Mouse (Mus musculus) stomach, postnatal 0 days (tissue): Measurements from ENCODE around the gene Gemin2. TPM values are rescaled to one million over a fixed set of nuclear protein-coding genes. Genes with fewer than 3 reads are reported as not detected.

Experiments
- ATAC-seq: fragments of 200-750 bp; cut with Nextera tagmentation; 2 replicates; pipeline ENCODE4 v1.8.0; 2017; ENCODE audit not compliant: low FRiP score, low TSS enrichment
- DNase-seq: peaks from one replicate; pipeline ENCODE4 v3.0.0-alpha.2; 2016; ENCODE audit warnings: low spot score
- H3K27ac ChIP-seq: fragments of 300-500 bp; sonication (generic); replicated peaks from 2 replicates; pipeline ENCODE4 v1.5.1; 2014; ENCODE audit warnings: mild to moderate bottlenecking, control low read depth
- H3K27me3 ChIP-seq: fragments of 300-500 bp; sonication (generic); 2 replicates; pipeline ENCODE4 v1.6.1; 2014; ENCODE audit warnings: low read length; ENCODE audit not compliant: control insufficient read depth, insufficient read depth
- H3K36me3 ChIP-seq: fragments of 300-500 bp; sonication (generic); 2 replicates; pipeline ENCODE4 v1.6.1; 2014; ENCODE audit warnings: low read length, mixed read lengths; ENCODE audit not compliant: control insufficient read depth, insufficient read depth
- H3K4me1 ChIP-seq: fragments of 300-500 bp; sonication (generic); replicated peaks from 2 replicates; pipeline ENCODE4 v1.6.1; 2014; ENCODE audit warnings: antibody characterized with exemption; ENCODE audit not compliant: control insufficient read depth, insufficient read depth
- H3K4me2 ChIP-seq: fragments of 300-500 bp; sonication (generic); replicated peaks from 2 replicates; pipeline ENCODE4 v1.6.1; 2014; ENCODE audit warnings: low read depth, mild to moderate bottlenecking, control low read depth, moderate library complexity
- H3K4me3 ChIP-seq: fragments of 300-500 bp; sonication (generic); 2 replicates; pipeline ENCODE4 v1.5.1; 2014; ENCODE audit warnings: low read depth, low read length, control low read depth
- H3K9ac ChIP-seq: fragments of 300-500 bp; sonication (generic); 2 replicates; pipeline ENCODE4 v1.6.1; 2014; ENCODE audit warnings: mild to moderate bottlenecking, low read length, control low read depth, mixed read lengths
- H3K9me3 ChIP-seq: fragments of 300-500 bp; sonication (generic); 2 replicates; pipeline ENCODE4 v1.6.1; 2016; ENCODE audit warnings: low read length; ENCODE audit not compliant: control insufficient read depth
- CTCF ChIP-seq: IDR thresholded peaks from 2 replicates; pipeline ENCODE4 v1.5.1; 2016; ENCODE audit warnings: antibody characterized with exemption, low read depth, mild to moderate bottlenecking, moderate library complexity
- EP300 ChIP-seq: optimal IDR thresholded peaks from 2 replicates; pipeline ENCODE3; 2016; ENCODE audit warnings: antibody characterized with exemption
- WGBS: fragments of 180-500 bp; shearing (Covaris S2); extraction: QIAGEN DNeasy Blood & Tissue Kit; methylation state at CpG from one replicate; pipeline ENCODE4 v1.1.7; 2014; 5-methylcytosine and 5-hydroxymethylcytosine counted together
- polyA plus RNA-seq: library from polyadenylated mRNA; unstranded; fragments of >200 nt; fragmentation: Nextera tagmentation; extraction: Ambion mirVana; gene quantifications from 2 replicates; pipeline ENCODE4 v1.2.1, GENCODE M21; 2015

Gene Gemin2
- polyA plus RNA-seq, 1 experiment from 2014 or later = 14.8 TPM

GRCm38 (mm10) chr12:59060993-59061595 is 47.9 kb downstream of the Gemin2 start, which contains the start of gene Trappc6b:
TSS of gene Trappc6b (minus strand) at chr12:59061472.
- TF ChIP-seq EP300 (no peak), CTCF (peak; percentile 43)
- WGBS = under 1% methylated on average over 44 of the region's 49 CpGs
- Histone ChIP-seq H3K4me2 (peak within 1 kb of the TSS; percentile 67), H3K4me3 (peak within 1 kb of the TSS; percentile 74), H3K9me3 (no peaks in the 10 kb centered on the region), H3K27ac (peak within 1 kb of the TSS; percentile 97), H3K36me3 (no peaks in the 10 kb centered on the region; the same call in 1 of the 2 replicates), H3K4me1 (0 out of 2 replicates have a peak, but pooled peaks cover 2% of the 10 kb centered on the region), H3K27me3 (no peaks in the 10 kb centered on the region), H3K9ac (peak within 1 kb of the TSS; percentile 91)
- peak; percentile 97 for ATAC-seq
- DNase-seq = peak; percentile 84

GRCm38 (mm10) chr12:59064837-59065236 is 51.6 kb downstream of the Gemin2 start:
- TF ChIP-seq EP300 = no peak
- TF ChIP-seq CTCF = no peak
- Histone ChIP-seq H3K36me3 (no peaks in the 10 kb centered on the region), H3K4me2 (no peak overlapping the region), H3K4me1 (0 out of 2 replicates have a peak, but pooled peaks cover 2% of the 10 kb centered on the region), H3K4me3 (no peak overlapping the region), H3K9me3 (no peaks in the 10 kb centered on the region), H3K27me3 (no peaks in the 10 kb centered on the region), H3K27ac (no peak overlapping the region), H3K9ac (no peak overlapping the region)
- DNase-seq (no peak), ATAC-seq (no peak)
- WGBS = 77% methylated on average over 8 of the region's 8 CpGs

GRCm38 (mm10) chr12:59065776-59066175 is 52.6 kb downstream of the Gemin2 start:
- Histone ChIP-seq H3K4me3 (peak overlapping the region; percentile 98; the same call in 1 of the 2 replicates), H3K4me2 (peak overlapping the region; percentile 63), H3K4me1 (no peaks in the 10 kb centered on the region), H3K36me3 (no peaks in the 10 kb centered on the region), H3K9ac (no peak overlapping the region; the same call in 1 of the 2 replicates), H3K9me3 (no peaks in the 10 kb centered on the region), H3K27ac (peak overlapping the region; percentile 93), H3K27me3 (no peaks in the 10 kb centered on the region)
- WGBS = 52% methylated on average over 3 of the region's 3 CpGs
- ATAC-seq = no peak
- no peak for DNase-seq
- TF ChIP-seq CTCF (no peak), EP300 (no peak)

GRCm38 (mm10) chr12:59066448-59067077 is 53.4 kb downstream of the Gemin2 start, which contains the start of gene Pnn:
TSS of gene Pnn (plus strand) at chr12:59066884.
- WGBS = under 1% methylated on average over 43 of the region's 43 CpGs
- H3K4me1 ChIP-seq = no peaks in the 10 kb centered on the region
- H3K4me2 ChIP-seq = peak within 1 kb of the TSS; percentile 79
- no peaks in the 10 kb centered on the region for H3K36me3 ChIP-seq
- peak within 1 kb of the TSS; percentile 98 for H3K4me3 ChIP-seq
- H3K9ac ChIP-seq = peak within 1 kb of the TSS; percentile 99
- H3K27ac ChIP-seq = peak within 1 kb of the TSS; percentile 93
- TF ChIP-seq EP300 (no peak), CTCF (peak; percentile 42)
- ATAC-seq = peak; percentile 100
- H3K9me3 ChIP-seq = no peaks in the 10 kb centered on the region
- DNase-seq = peak; percentile 98
- H3K27me3 ChIP-seq = no peaks in the 10 kb centered on the region

GRCm38 (mm10) chr12:59067095-59067494 is 53.9 kb downstream of the Gemin2 start:
- no peak for TF ChIP-seq EP300
- no peak for TF ChIP-seq CTCF
- peak; percentile 68 for ATAC-seq
- no peaks in the 10 kb centered on the region for H3K4me1 ChIP-seq
- peak overlapping the region; percentile 99 for H3K9ac ChIP-seq
- H3K36me3 ChIP-seq = peaks cover 2% of the 10 kb centered on the region; the same call in 1 of the 2 replicates
- peak overlapping the region; percentile 93 for H3K27ac ChIP-seq
- no peaks in the 10 kb centered on the region for H3K9me3 ChIP-seq
- H3K4me2 ChIP-seq = peak overlapping the region; percentile 79
- under 1% methylated on average over 31 of the region's 41 CpGs for WGBS
- H3K27me3 ChIP-seq = no peaks in the 10 kb centered on the region
- no peak for DNase-seq
- peak overlapping the region; percentile 98 for H3K4me3 ChIP-seq

GRCm38 (mm10) chr12:59068791-59069190 is 55.6 kb downstream of the Gemin2 start:
- H3K27me3 ChIP-seq = no peaks in the 10 kb centered on the region
- DNase-seq = no peak
- no peak overlapping the region for H3K4me3 ChIP-seq
- no peaks in the 10 kb centered on the region for H3K4me1 ChIP-seq
- no peak overlapping the region for H3K27ac ChIP-seq
- peaks cover 4% of the 10 kb centered on the region; the same call in 1 of the 2 replicates for H3K36me3 ChIP-seq
- no peak for ATAC-seq
- H3K4me2 ChIP-seq = no peak overlapping the region
- 91% methylated on average over 13 of the region's 13 CpGs for WGBS
- no peak overlapping the region for H3K9ac ChIP-seq
- no peaks in the 10 kb centered on the region for H3K9me3 ChIP-seq
- no peak for TF ChIP-seq EP300
